Mouse (Mus musculus): ENCODE measurements around the gene Pcsk5. TPM values are rescaled to one million over a fixed set of nuclear protein-coding genes. Genes with fewer than 3 reads are reported as not detected.

The Pcsk5 gene
- polyA plus RNA-seq, 1 experiment from 2014 or later = 12.0 TPM

- no peak overlapping the region for H3K27ac ChIP-seq
- WGBS = 91% methylated on average over 2 of the region's 2 CpGs
- no peaks in the 10 kb centered on the region for H3K36me3 ChIP-seq
- no peaks in the 10 kb centered on the region for H3K9me3 ChIP-seq (replicated peaks)
- no peak for ATAC-seq (ENCODE audit: low FRiP score)
- H3K27me3 ChIP-seq = no peaks in the 10 kb centered on the region
- H3K4me2 ChIP-seq (replicated peaks) = no peak overlapping the region
- H3K9ac ChIP-seq = no peak overlapping the region
- no peaks in the 10 kb centered on the region for H3K4me1 ChIP-seq
- no peak overlapping the region for H3K4me3 ChIP-seq
These were observed 408.9 kb downstream of the Pcsk5 start for GRCm38 (mm10) chr19:17428561-17428914.

DNA sequence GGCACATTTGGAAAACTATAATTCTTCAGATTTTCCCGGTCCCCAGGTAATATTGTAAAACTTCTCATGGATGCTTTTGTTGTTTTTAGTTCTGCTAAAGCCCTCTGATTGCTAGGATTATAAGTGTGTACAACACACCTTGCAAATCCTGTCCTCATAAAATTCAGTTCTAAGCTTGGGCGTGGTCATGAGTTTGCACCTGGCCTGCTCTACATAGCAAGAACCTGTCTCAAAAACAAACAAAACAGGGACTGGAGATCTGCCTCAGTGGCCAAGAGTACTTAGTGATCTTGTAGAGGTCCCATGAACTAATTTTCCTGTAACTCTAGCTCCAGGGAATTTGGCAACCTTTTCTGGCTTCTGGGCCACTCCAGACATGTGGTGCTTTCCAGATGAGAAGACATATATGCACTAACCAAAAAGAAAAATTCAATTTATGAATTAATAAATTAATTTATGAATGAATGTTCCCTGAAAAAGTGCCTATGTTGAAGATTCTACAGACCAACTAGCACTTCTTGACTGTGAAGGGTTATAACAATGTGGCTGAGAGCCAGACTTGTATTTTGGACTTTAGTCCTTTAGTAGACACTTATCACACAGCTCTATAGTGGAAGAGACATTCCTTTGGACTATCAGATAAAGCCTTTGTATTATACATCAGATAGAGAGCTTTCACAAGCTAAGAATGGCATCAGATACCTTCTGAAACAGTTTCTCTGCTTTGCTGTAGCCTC lies 409.4 kb downstream of the Pcsk5 start:
- H3K4me1 ChIP-seq = no peaks in the 10 kb centered on the region
- WGBS = 95% methylated on average over 2 of the region's 2 CpGs
- no peaks in the 10 kb centered on the region for H3K27me3 ChIP-seq
- no peak overlapping the region for H3K4me2 ChIP-seq (replicated peaks)
- H3K27ac ChIP-seq = no peak overlapping the region
- no peaks in the 10 kb centered on the region for H3K9me3 ChIP-seq (replicated peaks)
- no peak for ATAC-seq (ENCODE audit: low FRiP score)
- H3K4me3 ChIP-seq = no peak overlapping the region
- no peaks in the 10 kb centered on the region for H3K36me3 ChIP-seq
- no peak overlapping the region for H3K9ac ChIP-seq

GRCm38 (mm10) chr19:17423306-17423705 lies 414.1 kb downstream of the Pcsk5 start:
- Histone ChIP-seq H3K9me3 (replicated peaks) (no peaks in the 10 kb centered on the region), H3K36me3 (no peaks in the 10 kb centered on the region), H3K4me2 (replicated peaks) (no peak overlapping the region), H3K27ac (no peak overlapping the region), H3K4me3 (no peak overlapping the region), H3K9ac (no peak overlapping the region), H3K4me1 (no peaks in the 10 kb centered on the region), H3K27me3 (no peaks in the 10 kb centered on the region)
- 78% methylated on average over 3 of the region's 3 CpGs for WGBS
- no peak for ATAC-seq (ENCODE audit: low FRiP score)

GRCm38 (mm10) chr19:17417855-17418254 lies 419.6 kb downstream of the Pcsk5 start:
- Histone ChIP-seq H3K4me1 (no peaks in the 10 kb centered on the region), H3K4me3 (no peak overlapping the region), H3K9me3 (replicated peaks) (no peaks in the 10 kb centered on the region), H3K27ac (no peak overlapping the region), H3K27me3 (no peaks in the 10 kb centered on the region), H3K9ac (no peak overlapping the region), H3K4me2 (replicated peaks) (no peak overlapping the region), H3K36me3 (no peaks in the 10 kb centered on the region)
- no peak for ATAC-seq (ENCODE audit: low FRiP score)
- WGBS = 86% methylated on average over 1 of the region's 1 CpGs

GRCm38 (mm10) chr19:17412915-17413459 lies 424.4 kb downstream of the Pcsk5 start:
- H3K4me3 ChIP-seq = no peak overlapping the region
- H3K27me3 ChIP-seq = no peaks in the 10 kb centered on the region
- H3K4me1 ChIP-seq = no peaks in the 10 kb centered on the region
- ATAC-seq (ENCODE audit: low FRiP score) = no peak
- H3K36me3 ChIP-seq = no peaks in the 10 kb centered on the region
- 55% methylated on average over 4 of the region's 4 CpGs for WGBS
- no peak overlapping the region for H3K27ac ChIP-seq
- no peaks in the 10 kb centered on the region for H3K9me3 ChIP-seq (replicated peaks)
- H3K4me2 ChIP-seq (replicated peaks) = no peak overlapping the region
- H3K9ac ChIP-seq = no peak overlapping the region

DNA sequence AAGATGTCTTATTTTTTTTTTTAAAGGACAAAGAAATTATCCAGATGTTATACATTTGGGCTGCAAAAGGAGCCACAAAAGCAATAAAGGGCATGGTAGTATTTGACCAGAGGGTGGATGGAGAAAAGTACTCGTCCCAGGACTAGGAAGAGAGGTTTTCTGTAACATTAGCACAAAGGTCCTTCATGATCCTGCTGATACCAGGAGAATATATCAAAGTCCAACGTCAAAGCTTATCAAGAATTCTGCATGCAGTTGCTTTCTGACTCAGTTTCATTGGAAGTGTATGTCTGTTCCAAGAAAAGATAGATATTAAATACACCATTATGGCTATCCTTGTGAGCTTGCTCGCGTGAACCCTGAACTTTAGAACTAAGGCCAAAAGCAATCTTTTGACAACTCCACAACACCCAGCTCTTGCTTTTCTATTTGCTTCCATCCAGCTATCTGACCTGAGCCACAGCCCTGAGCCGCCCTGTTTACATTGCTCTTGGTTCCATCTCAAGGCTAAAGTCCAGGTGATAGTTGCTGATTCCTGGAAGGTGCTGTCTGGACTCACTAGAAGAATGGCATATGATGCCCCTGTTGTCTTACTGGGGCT lies 426.9 kb downstream of the Pcsk5 start:
- Histone ChIP-seq H3K4me1 (no peaks in the 10 kb centered on the region), H3K36me3 (no peaks in the 10 kb centered on the region), H3K4me2 (replicated peaks) (no peak overlapping the region), H3K27me3 (no peaks in the 10 kb centered on the region), H3K27ac (no peak overlapping the region), H3K4me3 (no peak overlapping the region), H3K9ac (no peak overlapping the region), H3K9me3 (replicated peaks) (no peaks in the 10 kb centered on the region; the same call in 1 of the 2 replicates)
- WGBS = 87% methylated on average over 5 of the region's 5 CpGs
- no peak for ATAC-seq (ENCODE audit: low FRiP score)

GRCm38 (mm10) chr19:17409351-17409750 lies 428.1 kb downstream of the Pcsk5 start:
- Histone ChIP-seq H3K9ac (no peak overlapping the region), H3K4me1 (no peaks in the 10 kb centered on the region), H3K36me3 (no peaks in the 10 kb centered on the region), H3K4me3 (no peak overlapping the region), H3K9me3 (replicated peaks) (no peaks in the 10 kb centered on the region; the same call in 1 of the 2 replicates), H3K27me3 (no peaks in the 10 kb centered on the region), H3K4me2 (replicated peaks) (no peak overlapping the region), H3K27ac (no peak overlapping the region)
- WGBS = 67% methylated on average over 3 of the region's 3 CpGs
- ATAC-seq (ENCODE audit: low FRiP score) = no peak

DNA sequence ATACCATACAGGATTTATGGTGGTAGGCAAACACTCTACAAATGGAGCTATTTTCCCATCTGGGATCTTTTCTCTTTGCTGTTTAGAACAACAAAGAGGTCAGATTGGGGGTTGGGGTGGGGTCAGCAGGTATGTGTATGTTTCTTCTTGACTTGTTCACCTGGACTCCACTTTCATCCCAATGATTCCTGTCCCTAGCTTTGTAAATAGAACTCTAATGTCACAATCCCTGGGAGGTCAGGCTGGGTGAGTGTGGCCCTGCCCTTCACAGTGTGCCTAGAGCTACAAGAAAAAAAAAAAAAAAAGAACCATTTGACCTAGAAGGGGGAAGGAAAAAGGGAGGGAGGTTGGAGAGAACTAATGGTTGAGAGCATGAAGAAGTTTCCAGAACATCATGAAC lies 428.8 kb downstream of the Pcsk5 start:
- Histone ChIP-seq H3K4me1 (no peaks in the 10 kb centered on the region), H3K4me3 (no peak overlapping the region), H3K9ac (no peak overlapping the region), H3K9me3 (replicated peaks) (no peaks in the 10 kb centered on the region; the same call in 1 of the 2 replicates), H3K4me2 (replicated peaks) (no peak overlapping the region), H3K27ac (no peak overlapping the region), H3K27me3 (no peaks in the 10 kb centered on the region), H3K36me3 (no peaks in the 10 kb centered on the region)
- ATAC-seq (ENCODE audit: low FRiP score) = no peak

GRCm38 (mm10) chr19:17406823-17407222 lies 430.6 kb downstream of the Pcsk5 start:
- no peaks in the 10 kb centered on the region for H3K27me3 ChIP-seq
- no peak overlapping the region for H3K9ac ChIP-seq
- 91% methylated on average over 5 of the region's 5 CpGs for WGBS
- no peak overlapping the region for H3K27ac ChIP-seq
- no peaks in the 10 kb centered on the region for H3K4me1 ChIP-seq
- no peaks in the 10 kb centered on the region for H3K36me3 ChIP-seq
- no peak for ATAC-seq (ENCODE audit: low FRiP score)
- H3K4me3 ChIP-seq = no peak overlapping the region
- no peak overlapping the region for H3K4me2 ChIP-seq (replicated peaks)
- H3K9me3 ChIP-seq (replicated peaks) = no peaks in the 10 kb centered on the region; the same call in 1 of the 2 replicates

DNA sequence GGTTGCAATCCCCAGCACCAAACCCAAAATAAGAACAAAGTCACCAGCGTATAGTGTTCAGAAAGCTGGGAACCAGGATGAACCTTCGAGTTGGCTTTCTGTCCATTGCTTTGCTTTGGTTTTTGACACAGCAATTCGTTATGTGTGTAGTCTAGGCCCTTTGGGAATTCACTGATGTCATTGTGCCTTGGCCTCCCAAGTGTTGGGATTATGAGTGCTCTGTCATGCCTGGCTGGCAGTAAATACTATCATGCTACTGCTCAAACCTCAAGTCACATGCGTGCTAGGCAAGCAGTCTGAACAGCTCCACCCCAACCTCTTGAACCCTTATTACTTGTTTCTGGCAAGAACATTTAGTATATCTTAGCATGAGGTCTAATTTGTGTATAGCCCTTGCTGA lies 434.3 kb downstream of the Pcsk5 start:
- no peak overlapping the region for H3K4me3 ChIP-seq
- H3K27ac ChIP-seq = no peak overlapping the region
- 92% methylated on average over 4 of the region's 4 CpGs for whole genome bisulfite sequencing
- H3K9ac ChIP-seq = no peak overlapping the region
- peaks cover 16% of the 10 kb centered on the region for H3K36me3 ChIP-seq
- H3K4me2 ChIP-seq (replicated peaks) = no peak overlapping the region
- H3K9me3 ChIP-seq (replicated peaks) = no peaks in the 10 kb centered on the region; the same call in 1 of the 2 replicates
- no peaks in the 10 kb centered on the region for H3K27me3 ChIP-seq
- no peaks in the 10 kb centered on the region for H3K4me1 ChIP-seq
- ATAC-seq (ENCODE audit: low FRiP score) = no peak

DNA sequence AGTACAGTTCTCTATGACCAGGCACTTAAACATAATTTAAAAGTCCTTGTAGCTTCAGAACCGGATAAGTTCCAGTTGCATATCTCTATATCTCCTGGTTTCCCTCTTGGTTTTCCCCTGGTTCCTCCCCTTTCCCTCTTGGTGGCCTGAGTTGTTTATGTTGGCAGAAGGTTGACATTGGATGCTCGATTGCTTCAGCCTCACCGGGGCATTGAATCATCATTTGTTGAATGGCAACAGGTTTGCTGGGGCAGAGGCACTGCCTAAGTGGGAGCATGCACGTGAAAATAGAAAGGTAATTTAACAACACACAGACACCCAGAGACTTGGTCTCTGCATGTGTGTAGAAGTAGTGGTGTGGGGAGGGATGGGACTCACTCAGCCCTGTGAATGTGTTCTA lies 436.9 kb downstream of the Pcsk5 start:
- no peaks in the 10 kb centered on the region for H3K4me1 ChIP-seq
- whole genome bisulfite sequencing = 89% methylated on average over 4 of the region's 4 CpGs

DNA sequence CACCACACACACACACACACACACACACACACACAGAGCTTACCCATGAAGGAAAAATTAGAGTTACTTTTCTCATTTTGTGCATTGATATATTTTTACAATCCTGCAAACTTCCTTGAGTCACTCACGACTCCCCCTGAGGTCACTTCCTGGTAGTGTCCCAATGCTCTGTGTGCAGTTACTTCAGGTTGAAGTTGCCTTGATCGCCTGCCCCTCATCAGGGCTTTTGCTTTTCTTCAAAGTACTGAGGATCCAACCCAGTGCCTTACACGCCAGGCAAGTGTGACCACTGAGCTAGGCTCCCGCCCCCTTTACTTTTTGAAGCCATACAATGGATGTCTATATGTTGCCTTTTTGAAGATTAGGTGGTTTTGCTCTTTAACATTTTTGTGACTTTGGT lies 437.5 kb downstream of the Pcsk5 start:
- Histone ChIP-seq H3K4me1 (no peaks in the 10 kb centered on the region), H3K4me3 (no peak overlapping the region), H3K4me2 (replicated peaks) (no peak overlapping the region), H3K36me3 (peaks cover 16% of the 10 kb centered on the region), H3K27me3 (no peaks in the 10 kb centered on the region), H3K9me3 (replicated peaks) (no peaks in the 10 kb centered on the region), H3K9ac (no peak overlapping the region), H3K27ac (no peak overlapping the region)
- no peak for ATAC-seq (ENCODE audit: low FRiP score)
- 90% methylated on average over 4 of the region's 4 CpGs for WGBS

More for the DNA sequence above, 436.9 kb downstream of the Pcsk5 start:
- Histone ChIP-seq H3K4me2 (replicated peaks) (no peak overlapping the region), H3K36me3 (peaks cover 16% of the 10 kb centered on the region), H3K9me3 (replicated peaks) (no peaks in the 10 kb centered on the region), H3K27me3 (no peaks in the 10 kb centered on the region), H3K27ac (no peak overlapping the region), H3K9ac (no peak overlapping the region), H3K4me3 (no peak overlapping the region)
- ATAC-seq (ENCODE audit: low FRiP score) = no peak

GRCm38 (mm10) chr19:17397922-17398321 lies 439.5 kb downstream of the Pcsk5 start:
- WGBS = 86% methylated on average over 5 of the region's 5 CpGs
- Histone ChIP-seq H3K9me3 (replicated peaks) (no peaks in the 10 kb centered on the region), H3K27ac (no peak overlapping the region), H3K9ac (no peak overlapping the region), H3K27me3 (no peaks in the 10 kb centered on the region; the same call in 1 of the 2 replicates), H3K4me1 (no peaks in the 10 kb centered on the region; the same call in 1 of the 2 replicates), H3K4me2 (replicated peaks) (no peak overlapping the region), H3K36me3 (peaks cover 16% of the 10 kb centered on the region), H3K4me3 (no peak overlapping the region)
- no peak for ATAC-seq (ENCODE audit: low FRiP score)
